Mouse (Mus musculus) hindbrain, embryonic 16.5 days (tissue): Measurements from ENCODE around the gene Ndufs8. TPM values are rescaled to one million over a fixed set of nuclear protein-coding genes. Genes with fewer than 3 reads are reported as not detected.
A peak's percentile ranks its signal among the peaks of the same experiment; 100 is the strongest.
"Not testable (repeated sequence)": the region's sequence is repeated elsewhere in the genome, so short reads cannot be mapped to it uniquely, and the experiment has no call there.

Experiments
- ATAC-seq: fragments of 200-750 bp; cut with Nextera tagmentation; 2 replicates; pipeline ENCODE4 v1.8.0; 2017; ENCODE audit warnings: moderate TSS enrichment, moderate library complexity
- H3K27ac ChIP-seq: fragments of 300-500 bp; sonication (generic); 2 replicates; pipeline ENCODE4 v1.5.1; 2014; ENCODE audit warnings: low read depth, mild to moderate bottlenecking, control low read depth, low read length, moderate library complexity
- H3K27me3 ChIP-seq: fragments of 300-500 bp; sonication (generic); replicated peaks from 2 replicates; pipeline ENCODE4 v1.6.1; 2014; ENCODE audit warnings: low read length; ENCODE audit not compliant: control insufficient read depth, insufficient read depth
- H3K36me3 ChIP-seq: fragments of 300-500 bp; sonication (generic); 2 replicates; pipeline ENCODE4 v1.6.1; 2014; ENCODE audit warnings: mild to moderate bottlenecking, low read length, moderate library complexity, mixed read lengths; ENCODE audit not compliant: control insufficient read depth, insufficient read depth
- H3K4me1 ChIP-seq: fragments of 300-500 bp; sonication (generic); 2 replicates; pipeline ENCODE4 v1.6.1; 2014; ENCODE audit warnings: low read depth, low read length; ENCODE audit not compliant: control insufficient read depth, insufficient read depth
- H3K4me2 ChIP-seq: fragments of 300-500 bp; sonication (generic); 2 replicates; pipeline ENCODE4 v1.6.1; 2014; ENCODE audit warnings: mild to moderate bottlenecking, low read length, control low read depth, moderate library complexity
- H3K4me3 ChIP-seq: fragments of 300-500 bp; sonication (generic); 2 replicates; pipeline ENCODE4 v1.5.1; 2014; ENCODE audit warnings: mild to moderate bottlenecking, low read length, control low read depth, moderate library complexity
- H3K9ac ChIP-seq: fragments of 300-500 bp; sonication (generic); 2 replicates; pipeline ENCODE4 v1.6.1; 2014; ENCODE audit warnings: low read depth, mild to moderate bottlenecking, control low read depth, low read length, moderate library complexity
- H3K9me3 ChIP-seq: fragments of 300-500 bp; sonication (generic); 2 replicates; pipeline ENCODE4 v1.6.1; 2014; ENCODE audit warnings: mild to moderate bottlenecking, low read length, moderate library complexity; ENCODE audit not compliant: control insufficient read depth
- WGBS: fragments of 180-500 bp; shearing (Covaris S2); extraction: QIAGEN DNeasy Blood & Tissue Kit; methylation state at CpG from one replicate; pipeline ENCODE4 v1.1.7; 2014; 5-methylcytosine and 5-hydroxymethylcytosine counted together
- polyA plus RNA-seq: library from polyadenylated mRNA; unstranded; fragments of >200 nt; fragmentation: Nextera tagmentation; extraction: Ambion mirVana; gene quantifications from 2 replicates; pipeline ENCODE4 v1.2.1, GENCODE M21; 2015

Ndufs8 gene
- polyA plus RNA-seq: 307 and 320 TPM in 2 replicates

DNA sequence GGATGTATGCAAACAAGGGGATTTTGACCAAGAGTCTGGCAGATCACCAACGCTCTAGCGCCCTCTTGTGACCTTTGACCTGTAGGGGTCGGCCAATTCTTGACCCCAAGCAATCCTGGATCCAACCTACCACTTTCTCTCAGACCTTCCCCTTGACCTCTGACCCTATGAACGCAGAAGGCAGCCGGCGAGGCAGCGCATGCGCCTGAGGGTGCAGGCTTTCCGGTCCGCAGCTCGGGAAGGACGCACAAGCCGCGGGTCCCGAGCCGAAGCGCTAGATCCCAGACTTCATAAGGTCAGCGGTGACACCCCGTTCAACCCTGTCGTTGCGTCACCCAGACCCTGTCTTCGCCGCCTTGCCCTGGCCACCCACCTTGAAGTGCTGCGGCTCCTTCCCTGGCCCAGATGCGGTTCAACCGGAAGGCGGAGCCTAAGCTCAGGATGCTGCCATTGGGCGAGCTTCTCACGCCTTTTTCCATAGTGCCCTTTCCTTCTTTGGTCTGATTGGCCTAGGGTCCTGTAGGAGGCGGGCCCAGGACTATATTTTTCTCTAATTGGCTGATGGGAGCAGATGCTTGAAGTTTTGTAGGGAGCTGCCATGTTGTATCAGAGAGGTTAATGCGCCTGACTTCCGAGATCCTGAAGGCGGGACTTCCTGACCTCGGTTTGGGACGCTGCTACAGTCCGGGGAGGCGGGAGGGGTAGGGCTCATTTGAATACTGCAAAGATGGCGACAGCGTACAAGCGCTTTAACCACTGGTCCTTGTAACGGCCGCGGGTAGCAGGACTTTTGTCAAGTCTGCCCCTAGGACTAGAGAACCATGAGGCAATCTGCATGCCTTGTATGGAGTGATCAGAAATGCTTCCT is at the start of gene Ndufs8:
Gene Ndufs8, minus strand, starts transcription at position 438 of the 868 bp plus-strand sequence.
- H3K36me3 ChIP-seq: peaks cover 15% of the 10 kb centered on the region
- H3K9me3 ChIP-seq: no peaks in the 10 kb centered on the region
- no peaks in the 10 kb centered on the region for H3K27me3 ChIP-seq
- WGBS: 0% methylated on average over 37 of the region's 43 CpGs
- H3K27ac ChIP-seq: peak within 1 kb of the TSS; percentile 89
- peak within 1 kb of the TSS; percentile 76 for H3K4me3 ChIP-seq
- H3K4me2 ChIP-seq: peak within 1 kb of the TSS; percentile 91
- ATAC-seq: peak; percentile 98
- peak within 1 kb of the TSS; percentile 84 for H3K9ac ChIP-seq
- peaks cover 15% of the 10 kb centered on the region for H3K4me1 ChIP-seq

DNA sequence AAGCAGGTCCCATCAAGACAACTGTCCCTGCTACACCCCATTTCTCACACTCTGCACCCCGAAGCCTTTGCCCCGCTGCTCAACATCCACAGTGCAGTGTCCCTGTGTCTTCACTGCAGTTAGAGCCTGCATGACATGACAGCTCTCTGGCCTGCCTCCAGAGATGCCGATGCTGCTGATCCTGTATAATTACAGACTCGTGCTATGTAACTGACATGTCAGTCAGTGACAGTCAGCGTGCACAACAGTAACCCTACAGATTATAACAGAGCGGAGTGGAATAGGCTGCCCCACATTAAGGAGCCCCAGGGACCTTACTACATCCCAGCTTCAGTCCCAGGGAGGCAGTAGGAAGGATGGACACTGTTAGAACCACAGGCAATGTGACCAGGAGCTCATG is 49.2 kb upstream of the Ndufs8 start:
- H3K9me3 ChIP-seq, ATAC-seq, H3K27me3 ChIP-seq, H3K4me2 ChIP-seq, H3K4me1 ChIP-seq, H3K36me3 ChIP-seq, H3K9ac ChIP-seq, H3K4me3 ChIP-seq, H3K27ac ChIP-seq: not testable (repeated sequence)
- 64% methylated on average over 6 of the region's 6 CpGs for WGBS

DNA sequence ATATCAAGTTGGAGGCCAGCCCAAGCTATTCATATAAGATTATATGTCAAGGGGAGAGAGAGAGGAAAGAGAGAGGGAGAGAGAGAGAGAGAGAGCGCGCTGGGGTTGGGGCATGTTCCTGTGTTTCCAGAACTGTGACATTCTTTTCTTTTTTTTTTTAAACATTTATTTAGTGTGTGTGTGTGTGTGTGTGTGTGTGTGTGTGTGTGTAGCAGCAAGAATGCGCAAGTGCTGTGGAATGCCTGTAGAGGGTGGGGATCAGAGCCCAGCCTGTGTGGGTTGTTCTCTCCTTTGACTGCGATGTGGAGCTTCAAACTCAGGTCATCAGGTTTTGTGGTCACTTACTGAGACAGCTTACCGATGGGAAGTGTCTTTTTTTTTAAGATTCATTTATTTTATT is 47.6 kb upstream of the Ndufs8 start:
- no peak for ATAC-seq
- H3K36me3 ChIP-seq: no peaks in the 10 kb centered on the region

DNA sequence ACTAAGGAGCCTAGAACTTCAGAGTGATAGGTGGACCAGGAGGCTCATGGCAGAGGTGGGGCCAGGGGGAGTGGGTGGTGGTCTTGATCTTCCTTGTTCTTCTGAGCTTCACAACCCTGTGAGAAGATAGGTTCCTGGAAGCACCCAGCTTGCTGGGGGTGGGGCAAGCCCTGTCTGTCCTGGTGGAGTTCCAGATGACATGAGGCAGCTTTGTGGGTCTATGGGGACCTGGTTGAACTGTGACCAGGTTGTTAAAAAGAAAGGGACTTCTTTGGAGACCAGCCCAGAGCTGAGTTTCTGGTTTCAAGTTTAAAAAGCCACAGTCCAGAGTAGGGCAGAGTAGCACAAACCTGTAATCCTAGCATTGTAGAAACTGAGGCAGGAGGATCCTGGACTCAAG is 46.5 kb upstream of the Ndufs8 start:
- H3K4me3 ChIP-seq: no peak overlapping the region
- no peak overlapping the region for H3K27ac ChIP-seq
- H3K27me3 ChIP-seq: no peaks in the 10 kb centered on the region
- no peaks in the 10 kb centered on the region for H3K9me3 ChIP-seq
- H3K4me2 ChIP-seq: no peak overlapping the region
- ATAC-seq: no peak
- H3K36me3 ChIP-seq: no peaks in the 10 kb centered on the region
- H3K9ac ChIP-seq: no peak overlapping the region
- H3K4me1 ChIP-seq: no peaks in the 10 kb centered on the region

More for the DNA sequence above, 47.6 kb upstream of the Ndufs8 start:
- no peaks in the 10 kb centered on the region for H3K27me3 ChIP-seq
- 85% methylated on average over 5 of the region's 5 CpGs for WGBS
- no peak overlapping the region for H3K4me2 ChIP-seq
- H3K9me3 ChIP-seq: no peaks in the 10 kb centered on the region
- no peak overlapping the region for H3K9ac ChIP-seq
- H3K4me1 ChIP-seq: no peaks in the 10 kb centered on the region
- no peak overlapping the region for H3K4me3 ChIP-seq
- H3K27ac ChIP-seq: no peak overlapping the region

DNA sequence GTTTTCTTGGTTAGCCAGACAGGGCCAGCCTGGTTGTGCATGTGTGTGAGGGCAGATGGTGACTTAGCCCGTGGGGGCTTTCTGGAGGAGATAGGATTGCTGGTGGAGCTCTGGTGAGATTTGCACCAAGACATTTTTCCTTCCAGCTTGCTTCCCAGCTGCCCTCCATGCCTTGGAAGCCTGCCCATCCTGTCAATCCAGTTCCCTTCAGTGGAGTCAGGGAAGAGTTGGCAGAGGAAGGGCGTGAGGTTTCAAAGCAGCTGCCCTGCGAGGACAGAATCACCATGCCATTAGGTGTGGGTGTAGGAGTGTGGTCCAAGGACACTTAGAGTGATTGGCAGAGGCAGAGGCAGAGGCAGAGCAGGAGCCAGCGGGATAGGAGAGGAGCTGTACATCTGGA is 45.9 kb upstream of the Ndufs8 start, which contains the start of gene Aldh3b3:
Gene Aldh3b3, plus strand, starts transcription at position 176 of the 400 bp plus-strand sequence.
- Histone ChIP-seq H3K4me3 (no peak within 1 kb of the TSS), H3K9ac (no peak within 1 kb of the TSS), H3K4me2 (no peak within 1 kb of the TSS), H3K36me3 (no peaks in the 10 kb centered on the region), H3K27ac (no peak within 1 kb of the TSS), H3K27me3 (no peaks in the 10 kb centered on the region), H3K4me1 (no peaks in the 10 kb centered on the region), H3K9me3 (no peaks in the 10 kb centered on the region)
- no peak for ATAC-seq
- WGBS: 77% methylated on average over 4 of the region's 4 CpGs

DNA sequence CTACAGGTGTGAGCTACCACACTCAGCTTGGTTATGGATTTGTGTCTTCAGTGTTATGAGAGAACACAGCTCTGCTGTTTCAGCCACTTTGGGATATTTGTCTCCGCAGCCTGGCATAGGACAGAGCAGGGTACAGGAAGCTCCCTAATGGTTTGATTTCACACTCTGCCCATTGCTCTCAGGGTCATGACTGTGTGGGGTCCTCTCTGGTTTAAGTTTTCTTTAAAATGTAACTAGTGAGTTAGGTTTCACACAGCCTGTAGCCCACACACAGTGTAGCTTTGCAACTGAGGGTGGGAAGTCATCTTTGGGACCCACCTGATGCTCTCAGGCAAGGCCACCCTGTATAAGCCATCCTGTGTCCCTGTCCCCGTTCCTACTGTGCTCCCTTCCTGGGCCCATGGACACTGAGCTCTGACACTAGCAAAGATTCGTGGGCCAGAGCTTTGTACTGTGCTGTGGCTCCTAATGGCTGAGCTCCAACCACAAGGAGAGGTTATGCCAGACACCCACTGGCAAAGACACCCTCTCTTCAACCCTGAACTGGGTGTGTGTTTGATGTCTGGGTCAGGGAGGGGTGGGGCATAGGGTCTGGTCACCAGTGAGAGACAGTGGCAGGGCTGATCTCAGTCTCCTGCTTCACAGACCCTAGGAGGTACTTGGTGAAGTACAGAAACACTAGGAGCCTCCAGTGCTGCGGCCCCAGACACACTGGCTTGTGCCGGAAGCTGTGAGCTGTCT is 44.9 kb upstream of the Ndufs8 start:
- not testable (repeated sequence) for H3K27ac ChIP-seq, H3K4me3 ChIP-seq, H3K4me2 ChIP-seq, H3K4me1 ChIP-seq, H3K27me3 ChIP-seq, ATAC-seq, H3K9me3 ChIP-seq, H3K9ac ChIP-seq, H3K36me3 ChIP-seq
- WGBS: 86% methylated on average over 4 of the region's 5 CpGs

DNA sequence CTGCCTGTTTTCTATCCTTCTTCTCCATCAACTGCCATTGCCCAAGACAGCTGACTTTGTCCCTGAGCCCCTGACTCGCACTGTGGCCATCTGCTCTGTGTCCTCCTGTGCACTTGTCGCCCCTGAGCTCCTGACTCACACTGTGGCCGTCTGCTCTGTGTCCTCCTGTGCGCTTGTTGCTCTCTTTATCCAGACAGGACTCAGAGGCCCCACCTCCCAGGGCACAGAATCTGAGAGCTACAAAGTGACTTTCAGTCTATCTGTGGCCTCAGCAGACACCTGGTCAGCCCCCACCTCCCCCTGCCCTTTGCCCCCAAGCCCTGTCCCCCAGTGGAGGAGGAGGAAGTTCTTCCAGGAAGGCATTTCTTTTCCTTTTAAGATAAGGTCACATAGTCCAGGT is 43.2 kb upstream of the Ndufs8 start:
- Histone ChIP-seq H3K9ac (no peak overlapping the region), H3K4me3 (no peak overlapping the region), H3K4me1 (no peaks in the 10 kb centered on the region), H3K27ac (no peak overlapping the region), H3K36me3 (no peaks in the 10 kb centered on the region), H3K4me2 (no peak overlapping the region), H3K27me3 (no peaks in the 10 kb centered on the region), H3K9me3 (no peaks in the 10 kb centered on the region)
- 57% methylated on average over 4 of the region's 4 CpGs for WGBS
- ATAC-seq: no peak

DNA sequence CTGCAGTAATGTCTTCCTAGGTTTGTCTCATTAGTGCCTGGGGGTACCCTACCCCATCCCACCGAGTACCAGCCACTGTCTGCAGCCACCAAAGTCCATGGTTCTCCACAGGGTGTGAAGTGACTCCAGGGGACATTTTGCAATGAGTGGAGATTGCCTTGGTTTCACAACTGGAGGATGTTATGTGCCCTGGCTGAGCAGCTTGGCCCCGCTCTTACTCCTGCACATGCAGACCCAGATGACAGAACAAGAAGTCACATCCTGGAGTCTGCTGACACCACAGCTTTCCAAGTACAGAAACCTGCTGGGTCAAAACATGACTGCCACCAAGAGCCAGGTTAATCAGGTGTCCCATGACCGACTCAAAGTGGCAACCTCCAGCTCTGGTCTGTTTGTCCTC is 42.5 kb upstream of the Ndufs8 start:
- Histone ChIP-seq H3K27me3 (no peaks in the 10 kb centered on the region), H3K9me3 (no peaks in the 10 kb centered on the region), H3K4me3 (no peak overlapping the region), H3K27ac (no peak overlapping the region), H3K4me1 (no peaks in the 10 kb centered on the region), H3K9ac (no peak overlapping the region), H3K36me3 (no peaks in the 10 kb centered on the region), H3K4me2 (no peak overlapping the region)
- 85% methylated on average over 3 of the region's 3 CpGs for WGBS
- ATAC-seq: no peak

DNA sequence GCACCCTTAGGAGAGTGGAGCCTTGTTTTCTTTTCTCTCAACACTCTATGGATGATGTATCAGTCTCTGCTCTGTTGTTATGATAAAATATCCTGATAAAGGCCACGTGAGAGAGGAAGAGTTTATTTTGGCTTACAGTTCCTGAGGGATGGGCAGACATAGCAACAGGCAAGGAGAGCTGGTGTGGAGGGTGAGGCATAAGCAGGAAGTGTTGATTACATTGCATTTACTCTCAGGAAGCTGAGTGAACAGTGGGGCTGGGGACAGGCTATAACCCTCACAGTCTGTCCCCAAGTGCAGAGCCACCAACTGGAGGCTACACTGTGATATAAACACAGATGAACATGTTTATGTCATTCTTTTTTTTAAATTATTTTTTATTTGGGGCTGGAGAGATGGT is 39.5 kb upstream of the Ndufs8 start:
- ATAC-seq: no peak

More for the DNA sequence above, 39.5 kb upstream of the Ndufs8 start:
- Histone ChIP-seq H3K4me3 (no peak overlapping the region), H3K27ac (no peak overlapping the region), H3K27me3 (no peaks in the 10 kb centered on the region), H3K4me2 (no peak overlapping the region), H3K9ac (no peak overlapping the region), H3K36me3 (no peaks in the 10 kb centered on the region), H3K4me1 (no peaks in the 10 kb centered on the region), H3K9me3 (no peaks in the 10 kb centered on the region)
- WGBS: 76% methylated on average over 1 of the region's 1 CpGs
